Mouse (Mus musculus) kidney, adult 18-20 months (tissue): ENCODE results near the gene Pdzd4.

Experiments
- DNase-seq: peaks from one replicate; pipeline ENCODE4 v3.0.0; 2021

Gene Pdzd4

DNA sequence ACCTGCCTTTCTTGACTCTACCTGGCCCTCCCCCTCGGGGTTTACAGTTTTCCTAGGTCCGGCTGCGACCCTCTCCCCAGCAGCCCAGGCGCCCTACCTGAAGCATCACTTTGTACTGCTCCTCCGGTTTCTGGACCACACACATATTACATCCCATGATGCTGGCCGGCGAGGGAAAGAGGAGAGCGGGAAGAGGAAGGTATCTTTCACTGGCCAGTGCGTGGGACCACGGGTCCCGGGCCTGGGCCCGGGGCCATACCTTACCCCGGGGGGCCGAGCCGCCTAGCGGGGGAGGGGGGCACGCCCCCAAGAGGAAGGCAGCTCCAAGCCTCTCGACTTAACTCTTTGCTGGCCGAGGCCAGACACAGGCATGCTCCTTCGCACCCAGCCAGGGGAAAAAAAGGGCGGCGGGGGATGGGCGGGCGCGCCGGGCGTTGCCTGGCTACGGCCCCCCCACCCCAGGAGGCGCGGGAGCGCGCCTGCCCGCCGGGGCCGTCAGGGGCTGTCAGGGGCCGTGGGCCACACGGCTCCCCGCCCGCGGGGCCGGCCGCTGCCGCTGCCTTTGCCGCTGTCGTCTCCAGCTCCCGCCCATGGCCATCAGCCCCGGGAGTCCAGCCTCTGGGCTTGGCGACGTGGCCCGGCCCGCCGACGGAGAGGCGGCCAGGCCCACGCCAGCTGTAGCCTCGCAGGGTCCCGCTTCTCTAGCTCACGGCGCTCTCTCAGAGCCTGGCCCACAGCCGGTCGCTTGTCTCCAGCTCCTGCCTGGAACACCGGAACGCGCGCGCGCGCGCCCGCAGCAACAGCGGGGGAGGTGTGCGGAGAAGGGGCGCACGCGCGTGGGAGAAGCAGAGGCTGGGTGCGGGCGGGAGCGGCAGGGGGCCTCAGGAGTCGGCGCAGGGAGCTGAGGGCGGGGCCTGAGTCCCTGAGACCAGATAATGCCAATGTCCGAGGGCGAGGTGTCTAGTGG lies at the start of gene Pdzd4:
Pdzd4 (minus strand) TSS at position 785 of the 967 bp plus-strand sequence.
- peak; percentile 20 for DNase-seq

GRCm38 (mm10) chrX:73871956-73872355 lies 47.2 kb upstream of the Pdzd4 start:
- no peak for DNase-seq

DNA sequence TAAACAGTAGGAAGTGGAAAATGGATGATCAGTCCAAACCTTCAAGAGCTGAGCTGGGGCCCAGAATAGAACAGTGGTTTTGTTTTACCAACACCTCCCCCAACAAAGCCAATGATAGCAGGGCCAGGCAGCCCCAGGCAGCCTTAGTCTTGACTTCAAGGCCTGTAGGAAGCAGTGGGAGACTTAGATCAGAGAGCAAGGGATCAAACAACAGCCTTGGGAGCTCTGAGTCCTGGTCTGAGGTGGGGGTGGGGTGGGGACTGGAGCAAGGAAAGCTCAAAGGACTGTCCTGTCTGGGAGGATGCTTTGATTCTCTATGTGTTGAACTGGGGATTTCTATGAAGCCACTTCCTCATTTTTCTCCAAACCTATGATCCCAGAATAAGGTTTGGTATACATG lies 46.7 kb upstream of the Pdzd4 start:
- DNase-seq = no peak

DNA sequence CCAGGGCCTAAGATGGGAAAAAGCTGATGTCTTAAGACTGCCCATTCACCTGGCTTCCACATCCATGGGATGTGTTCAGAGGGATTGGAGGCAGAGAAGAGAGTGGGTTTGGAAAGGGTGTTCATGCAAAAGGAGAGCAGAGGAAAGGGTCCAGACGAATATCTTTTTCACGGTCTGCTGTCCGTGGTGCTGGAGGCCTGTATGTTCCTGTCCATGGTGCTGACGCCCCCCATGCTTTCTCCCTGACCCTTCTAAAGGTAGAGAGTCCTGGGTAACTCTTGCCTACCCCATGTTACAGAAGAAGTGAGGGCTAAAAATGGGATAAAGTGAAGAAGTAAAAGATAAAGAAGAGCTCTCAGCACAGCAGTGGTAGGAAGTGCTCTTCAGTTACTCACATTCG lies 44.6 kb upstream of the Pdzd4 start:
- DNase-seq = no peak

DNA sequence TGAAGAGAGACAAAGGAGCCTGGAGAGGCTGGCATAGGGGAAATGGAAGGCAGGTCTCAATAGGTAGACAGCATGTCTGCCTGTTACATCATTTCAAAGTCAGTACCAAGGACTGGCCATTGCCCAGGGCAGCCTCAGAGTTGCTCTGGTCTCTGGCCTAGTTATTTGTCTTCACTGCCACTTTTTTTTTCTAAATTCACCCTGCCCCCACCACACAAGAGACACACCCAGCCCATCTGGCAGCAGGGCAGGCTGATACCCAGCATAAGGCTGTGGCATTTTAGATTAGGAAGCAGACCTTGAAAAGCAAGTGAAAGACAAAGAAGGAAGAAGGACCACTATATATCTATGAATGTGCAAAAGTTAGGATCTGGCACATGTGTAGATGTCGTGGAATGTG lies 43.1 kb upstream of the Pdzd4 start:
- no peak for DNase-seq

DNA sequence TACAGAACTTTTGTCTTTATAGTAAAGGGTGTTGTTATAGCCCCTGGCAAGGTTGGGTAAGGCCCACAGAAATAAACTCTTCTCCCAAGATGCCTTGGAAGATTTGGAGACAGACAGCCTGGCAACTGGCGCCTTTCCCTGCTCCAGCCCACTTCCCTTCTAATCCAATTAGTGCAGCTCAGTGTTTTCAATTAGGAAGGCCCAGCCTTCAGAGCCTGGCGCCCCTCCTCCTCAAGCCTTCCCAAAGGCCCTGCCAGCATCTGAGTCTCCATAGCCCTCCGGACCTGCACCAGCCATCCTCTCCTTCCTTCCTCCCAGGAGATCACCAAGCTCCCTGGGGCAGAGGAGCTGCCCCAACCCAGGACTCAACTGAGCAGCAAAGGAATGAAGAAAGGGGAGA lies 42.5 kb upstream of the Pdzd4 start:
- DNase-seq = no peak

- DNase-seq = no peak
Measured at GRCm38 (mm10) chrX:73864692-73865091, 39.9 kb upstream of the Pdzd4 start.

GRCm38 (mm10) chrX:73855087-73855408 lies 30.3 kb upstream of the Pdzd4 start:
- DNase-seq = no peak

DNA sequence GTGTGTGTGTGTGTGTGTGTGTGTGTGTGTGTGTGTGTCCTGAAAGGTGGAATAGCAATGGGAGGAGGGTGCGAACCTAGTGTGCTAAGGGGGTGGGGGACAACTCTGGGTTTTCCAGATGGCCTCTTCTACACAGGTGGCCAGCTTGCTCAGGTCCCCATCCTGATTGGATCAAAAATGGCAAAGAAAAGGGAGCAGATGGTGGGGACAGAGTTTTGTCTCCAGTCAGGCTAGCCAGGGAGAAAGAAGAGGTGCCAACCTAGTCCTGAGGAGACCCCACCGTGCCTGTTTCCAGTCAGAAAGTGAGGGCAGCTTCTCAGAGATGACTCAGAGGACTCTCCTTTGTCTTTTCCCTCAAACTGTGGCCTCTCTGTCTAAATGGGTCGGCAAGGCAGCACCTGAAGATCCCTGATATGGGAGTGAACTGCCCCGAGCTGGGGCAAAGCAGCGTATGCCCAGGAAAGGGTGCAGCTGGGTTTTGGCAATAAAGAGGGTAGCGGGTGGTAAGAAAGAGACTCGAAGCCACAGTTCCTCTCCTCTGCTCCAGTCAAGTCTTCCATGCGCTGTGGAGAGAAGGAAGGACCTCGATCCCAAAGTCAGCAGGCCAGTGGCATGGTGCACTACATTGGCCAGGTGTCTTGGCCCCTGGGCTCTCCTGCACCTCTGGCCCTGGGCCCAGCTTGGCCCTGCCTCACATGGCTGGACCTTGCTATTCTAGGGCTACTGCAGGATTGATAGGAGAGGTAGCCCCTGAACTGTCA lies 29.7 kb upstream of the Pdzd4 start:
- DNase-seq = no peak

DNA sequence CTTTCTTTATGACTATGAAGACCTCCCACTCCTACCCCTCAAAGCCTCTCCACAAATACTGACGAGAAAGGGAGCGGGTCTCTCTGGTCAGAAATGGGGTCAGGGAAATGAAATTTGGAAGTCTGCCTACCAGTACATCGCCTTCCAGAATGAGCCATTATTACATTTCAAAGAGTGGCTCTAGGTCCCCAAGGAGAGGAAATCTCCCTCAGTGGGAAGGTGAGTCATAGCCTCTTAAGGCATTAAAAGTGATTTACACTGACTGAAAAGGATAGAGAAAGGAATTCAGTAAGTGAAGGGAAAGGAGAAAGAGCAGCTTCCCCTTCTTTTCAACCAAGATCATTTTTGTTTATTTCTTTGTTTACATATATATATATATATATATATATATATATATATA lies 11.9 kb upstream of the Pdzd4 start:
- DNase-seq = no peak

DNA sequence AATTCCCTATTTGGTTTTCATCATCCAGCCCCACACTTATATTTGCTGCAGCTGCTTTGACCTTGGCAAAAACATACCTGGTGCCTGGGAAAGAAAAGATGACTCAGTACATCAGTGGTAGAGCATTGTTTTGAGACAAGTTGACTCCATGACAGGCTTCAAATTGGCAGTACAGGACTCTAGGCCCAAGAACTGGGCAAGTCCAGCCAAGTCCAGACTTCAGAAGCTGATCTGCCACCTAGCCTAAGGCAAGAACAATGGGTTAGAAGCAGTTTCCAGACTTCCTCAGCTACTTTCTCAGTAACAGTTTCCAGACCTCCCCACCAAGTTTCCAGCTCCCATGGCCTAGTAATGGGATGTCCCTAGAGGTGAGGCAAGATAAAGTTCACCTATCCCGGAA lies 11.0 kb upstream of the Pdzd4 start:
- no peak for DNase-seq

GRCm38 (mm10) chrX:73823747-73824146 lies 1.0 kb downstream of the Pdzd4 start:
- no peak for DNase-seq

DNA sequence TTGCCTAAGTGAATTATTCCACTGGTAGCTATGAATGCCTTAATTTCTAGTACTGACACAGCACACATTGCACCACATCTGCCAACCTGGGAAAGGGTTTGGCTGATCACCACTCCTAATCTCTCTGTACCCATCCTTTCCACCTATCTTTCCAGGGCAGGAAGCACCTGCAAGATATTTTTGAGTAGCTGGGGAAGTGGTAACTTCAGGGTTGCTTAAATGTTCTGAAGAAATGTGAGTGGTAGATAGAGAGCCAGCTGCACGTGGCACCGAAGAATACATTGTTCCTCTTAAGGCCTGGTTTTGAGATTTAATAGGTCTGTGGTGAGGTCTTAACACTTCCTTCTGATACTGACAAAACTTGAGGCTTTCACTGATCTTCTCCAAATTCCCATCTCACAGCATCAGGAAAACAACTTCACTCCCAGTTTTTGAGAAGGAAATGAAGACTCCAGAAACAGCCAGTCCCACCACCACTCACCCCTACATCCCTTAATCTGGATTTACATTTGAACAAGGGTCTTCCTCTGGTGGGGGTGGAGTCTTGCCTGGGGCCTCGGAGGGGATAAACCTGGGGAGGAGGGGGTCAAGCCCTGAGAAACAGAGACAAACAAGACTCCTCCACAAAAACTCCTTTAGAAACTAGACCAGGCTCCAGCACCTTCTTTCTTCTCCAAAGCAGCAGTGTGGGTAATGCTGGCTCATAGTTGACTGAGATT lies 8.0 kb downstream of the Pdzd4 start:
- no peak for DNase-seq

DNA sequence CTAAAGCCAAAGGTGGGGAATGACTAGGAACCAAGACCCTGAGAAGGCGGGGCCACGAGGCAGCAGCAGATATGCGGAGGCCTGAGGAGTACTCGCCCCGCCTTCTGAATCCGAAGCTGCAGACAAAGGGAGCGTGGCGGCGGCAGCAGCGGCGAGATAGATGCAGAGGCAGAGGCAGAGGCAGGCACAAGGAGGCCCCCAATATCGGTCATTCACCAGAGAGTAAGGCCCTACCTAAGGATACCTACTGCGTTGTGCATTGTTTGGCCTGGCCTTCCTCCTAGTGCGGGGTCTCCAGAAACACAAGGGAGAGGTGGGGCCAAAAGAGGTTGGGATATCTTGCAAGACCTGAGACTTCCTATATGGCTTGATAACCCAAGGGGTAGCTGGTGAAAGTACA lies 9.7 kb downstream of the Pdzd4 start:
- DNase-seq = no peak

DNA sequence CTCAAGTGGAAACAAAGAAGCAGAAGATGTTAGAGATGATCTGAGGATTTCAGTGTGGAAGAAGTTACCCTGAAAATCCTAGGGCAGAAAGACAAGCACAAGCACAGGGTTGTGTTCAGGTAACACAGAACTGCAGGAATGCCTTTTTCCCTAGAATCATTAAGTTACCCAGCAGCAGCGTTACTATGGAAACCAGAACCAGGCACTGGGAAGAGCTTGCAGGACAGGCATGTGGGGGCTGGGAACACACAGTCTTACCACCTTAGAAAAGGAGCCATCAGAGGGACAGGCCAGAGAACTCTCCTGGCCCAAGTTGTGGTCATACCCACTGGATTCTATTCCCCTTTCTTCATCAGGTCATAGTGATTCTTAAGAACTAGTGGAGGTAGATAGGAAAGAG lies 19.0 kb downstream of the Pdzd4 start:
- no peak for DNase-seq

- DNase-seq = peak; percentile 78
Measured at GRCm38 (mm10) chrX:73798502-73798901, 26.3 kb downstream of the Pdzd4 start.

- no peak for DNase-seq
Measured at GRCm38 (mm10) chrX:73797511-73797910, 27.3 kb downstream of the Pdzd4 start.

GRCm38 (mm10) chrX:73793505-73793904 lies 31.3 kb downstream of the Pdzd4 start:
- DNase-seq = no peak

GRCm38 (mm10) chrX:73793039-73793438 lies 31.7 kb downstream of the Pdzd4 start:
- DNase-seq = no peak

- no peak for DNase-seq
Measured at GRCm38 (mm10) chrX:73788501-73788900, 36.3 kb downstream of the Pdzd4 start.

GRCm38 (mm10) chrX:73787225-73787558 lies 37.6 kb downstream of the Pdzd4 start:
- DNase-seq = no peak

GRCm38 (mm10) chrX:73786364-73787224 lies 38.2 kb downstream of the Pdzd4 start, which contains the start of the genes Idh3g and Ssr4:
TSS of gene Idh3g (minus strand) at chrX:73786897.
TSS of gene Ssr4 (plus strand) at chrX:73787028.
- DNase-seq = peak; percentile 95
